In genomic region chr8:7469261-7469660, GRCm38 (mm10) we compare ENCODE assay signal across 14 mouse cellular contexts.
DNase-seq lines count a peak whose midpoint lies in the region; ATAC-seq and TF ChIP-seq lines count a peak whose summit lies in the region.
"Had no signal": no experiment of that assay in that cellular context is flagged by ENCODE, and none has a peak within 500 bp of the region (broad histone marks: within the 10 kb centered on the region; RNA-seq: fewer than 3 reads in every experiment).

No protein-coding gene starts in this region.

- DNase-seq in frontal cortex, postnatal 36 days (ENCODE audit: low spot score in 2 of 2) = peak; percentile 28 to 64
- no peak for DNase-seq in frontal cortex, postnatal 10 days (ENCODE audit: low spot score in 2 of 2)
- DNase-seq in 3T3-L1 (ENCODE audit: low read depth, low spot score) = peak; percentile 94
- peak; percentile 24 for DNase-seq in brain, embryonic 14.5 days (ENCODE audit: low read depth)
- DNase-seq in layer of hippocampus, postnatal 36 days = peak; percentile 22 to 48
- no peak for DNase-seq in kidney, postnatal 25 days
- no peak for DNase-seq in urinary bladder, adult 18-20 months (ENCODE audit: low spot score in 2 of 2)
- DNase-seq: cerebellum, adult 9-11 months; heart, adult 18-20 months; kidney, adult 11 months; kidney, postnatal 36 days had no signal

- H3K4me2 ChIP-seq in forebrain, embryonic 12.5 days = no peak overlapping the region
- H3K4me2 ChIP-seq: hindbrain, embryonic 13.5 days; neural tube, embryonic 15.5 days had no signal

- H3K27ac ChIP-seq in forebrain, embryonic 12.5 days = no peak overlapping the region
- H3K27ac ChIP-seq: hindbrain, embryonic 13.5 days; neural tube, embryonic 15.5 days had no signal

- ATAC-seq in forebrain, embryonic 12.5 days (ENCODE audit: low FRiP score) = no peak

- H3K9me3 ChIP-seq in forebrain, embryonic 12.5 days = no peaks in the 10 kb centered on the region
- H3K9me3 ChIP-seq: hindbrain, embryonic 13.5 days; neural tube, embryonic 15.5 days had no signal

- H3K36me3 ChIP-seq in forebrain, embryonic 12.5 days (replicated peaks) = no peaks in the 10 kb centered on the region
- H3K36me3 ChIP-seq: hindbrain, embryonic 13.5 days; neural tube, embryonic 15.5 days had no signal

- no peak for TF ChIP-seq CTCF in brain, embryonic 14.5 days (IDR thresholded peaks at IDR 0.05; ENCODE audit: borderline replicate concordance, extremely low read depth, insufficient read depth, insufficient read length)

- H3K27me3 ChIP-seq in forebrain, embryonic 12.5 days = no peaks in the 10 kb centered on the region
- H3K27me3 ChIP-seq: hindbrain, embryonic 13.5 days; neural tube, embryonic 15.5 days had no signal

- TF ChIP-seq POLR2A in brain, embryonic 14.5 days (IDR thresholded peaks at IDR 0.05; ENCODE audit: borderline replicate concordance, extremely low read depth, insufficient read depth, insufficient read length, poor library complexity, severe bottlenecking) = no peak

- H3K9ac ChIP-seq in forebrain, embryonic 12.5 days = no peak overlapping the region
- H3K9ac ChIP-seq: hindbrain, embryonic 13.5 days; neural tube, embryonic 15.5 days had no signal

- H3K4me1 ChIP-seq in forebrain, embryonic 12.5 days = peaks cover 4% of the 10 kb centered on the region
- H3K4me1 ChIP-seq: neural tube, embryonic 15.5 days had no signal

- H3K4me3 ChIP-seq in forebrain, embryonic 12.5 days (replicated peaks) = no peak overlapping the region
- H3K4me3 ChIP-seq: hindbrain, embryonic 13.5 days; neural tube, embryonic 15.5 days had no signal

- WGBS in forebrain, embryonic 12.5 days = 93% methylated on average over 4 of the region's 4 CpGs

Comparison
In these comparisons a context has a peak if more than half of its experiments do, and no peak if none do; other contexts are left out.
1. DNase-seq: peak in frontal cortex, postnatal 36 days (2 of 2), 3T3-L1 (single experiment), brain, embryonic 14.5 days (single experiment) and layer of hippocampus, postnatal 36 days (2 of 2); none in frontal cortex, postnatal 10 days (0 of 2), kidney, postnatal 25 days (0 of 2) and urinary bladder, adult 18-20 months (0 of 2).